Mouse (Mus musculus): ENCODE measurements at regions not wholly inside any gene's neighbourhood (a gene's known extent, or its start where the extent isn't known, plus 50 kb on each side); places are given as distances from the start of the nearest gene placed in this dataset.

DNA sequence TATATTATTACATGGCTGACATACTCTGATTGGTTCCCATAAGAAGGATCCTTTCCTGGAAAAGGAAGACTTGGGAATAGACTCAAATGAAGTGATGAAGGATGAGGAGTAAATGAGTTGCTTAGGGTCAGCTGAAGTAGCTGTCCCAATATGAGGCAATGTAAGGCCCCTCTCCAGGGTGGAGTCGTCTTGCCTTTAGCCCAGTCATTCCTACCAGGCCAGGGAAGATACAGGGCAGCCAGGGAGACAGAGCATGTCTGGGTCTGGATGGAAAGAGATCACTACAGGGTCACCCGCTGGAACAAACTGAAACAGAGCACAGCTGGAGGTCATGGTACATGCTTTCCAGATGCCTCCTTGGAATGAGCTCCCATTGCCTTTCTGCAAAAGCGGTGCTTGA is 364.2 kb downstream of the Osr1 start:
- TF ChIP-seq CTCF (IDR thresholded peaks at IDR 0.05; ENCODE audit: borderline replicate concordance, insufficient read depth, low read length) (no peak), POLR2A (IDR thresholded peaks at IDR 0.05; ENCODE audit: low read depth, low read length) (no peak)

All from embryonic fibroblast, embryonic 13.5 days (primary cell).